Mouse (Mus musculus) A20 (cell line): ENCODE results near the gene Sox5.

Experiments
- DNase-seq: peaks from one replicate; pipeline ENCODE4 v3.0.0-alpha.2; 2011; ENCODE audit warnings: low read depth, low spot score

The Sox5 gene

DNA sequence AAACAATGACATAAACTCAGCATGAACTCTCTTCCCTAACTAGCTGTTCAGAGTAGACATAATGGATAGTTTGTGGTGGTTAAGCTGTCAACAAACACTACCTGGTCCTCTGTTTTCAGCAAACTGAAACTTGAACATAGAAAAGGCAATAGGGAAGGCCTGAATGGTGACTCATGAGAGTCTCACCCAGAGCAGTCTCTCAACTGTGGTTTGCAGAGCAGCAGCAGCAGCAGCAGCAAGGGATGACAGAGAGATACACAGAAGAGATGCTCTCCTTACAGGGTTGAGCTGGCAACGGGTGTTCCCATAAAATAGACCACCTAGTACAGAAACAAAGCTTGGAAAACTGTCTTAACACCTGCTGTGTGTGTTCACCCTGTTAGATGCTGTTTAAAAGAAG, 661.8 kb downstream of the Sox5 start:
- DNase-seq, result no peak

DNA sequence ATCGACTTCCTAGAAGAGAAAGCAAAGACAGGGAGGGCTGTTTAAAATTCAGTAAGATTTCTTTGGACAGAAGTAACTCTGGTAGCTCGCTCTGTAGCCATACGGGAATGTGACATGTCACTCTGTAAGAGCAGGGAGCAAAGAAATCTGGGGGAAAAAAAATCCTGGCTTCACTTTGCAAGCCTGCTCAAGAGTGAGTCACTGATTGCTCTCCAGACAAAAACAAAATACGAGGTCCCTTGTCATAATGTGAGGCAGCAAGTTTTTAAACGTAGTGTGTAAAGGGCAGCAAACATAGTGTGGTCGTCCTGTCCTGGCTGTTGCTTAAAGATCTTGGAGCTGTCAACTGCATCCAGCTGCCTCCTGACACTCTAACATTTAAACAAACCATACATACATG, 665.1 kb downstream of the Sox5 start:
- DNase-seq, result no peak

DNA sequence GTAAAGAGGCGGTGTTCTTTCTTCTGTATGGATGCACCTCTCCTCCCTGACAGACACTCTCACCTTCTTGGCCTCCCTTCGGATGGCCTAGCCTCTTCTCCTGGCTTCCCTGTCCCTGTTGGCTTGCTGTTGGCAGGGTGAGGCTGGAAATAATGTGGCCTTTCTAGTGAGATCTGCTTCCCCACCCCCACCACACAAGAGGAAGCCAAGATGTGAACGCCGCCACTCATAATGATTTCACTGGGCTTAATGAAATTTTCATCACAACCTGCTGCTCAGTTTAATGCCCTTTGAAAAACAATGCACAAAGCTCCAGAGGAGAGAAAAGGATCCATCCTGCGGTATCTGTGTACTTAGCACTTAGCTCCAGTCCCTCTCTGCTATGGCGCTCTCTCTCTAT, 670.2 kb downstream of the Sox5 start:
- no peak for DNase-seq

DNA sequence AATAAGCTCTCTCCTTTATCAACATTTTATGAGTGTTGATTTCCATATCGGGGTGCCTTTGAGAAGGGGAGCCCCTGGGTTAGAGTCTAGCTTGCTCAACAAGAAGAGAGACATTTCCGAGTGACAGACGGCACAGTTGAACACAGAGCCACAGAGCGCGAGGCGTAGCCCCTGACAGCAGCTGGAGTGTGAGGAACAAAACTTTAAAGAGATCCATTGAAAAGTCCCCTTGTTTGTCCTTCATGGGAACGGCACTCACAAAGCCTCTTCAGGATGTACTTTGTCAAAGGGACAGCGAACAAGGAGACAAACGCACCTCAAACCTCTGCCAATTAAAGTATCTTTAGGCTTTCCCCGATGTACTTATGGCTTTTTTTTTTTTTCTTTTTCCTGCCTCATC, 674.9 kb downstream of the Sox5 start:
- no peak for DNase-seq

DNA sequence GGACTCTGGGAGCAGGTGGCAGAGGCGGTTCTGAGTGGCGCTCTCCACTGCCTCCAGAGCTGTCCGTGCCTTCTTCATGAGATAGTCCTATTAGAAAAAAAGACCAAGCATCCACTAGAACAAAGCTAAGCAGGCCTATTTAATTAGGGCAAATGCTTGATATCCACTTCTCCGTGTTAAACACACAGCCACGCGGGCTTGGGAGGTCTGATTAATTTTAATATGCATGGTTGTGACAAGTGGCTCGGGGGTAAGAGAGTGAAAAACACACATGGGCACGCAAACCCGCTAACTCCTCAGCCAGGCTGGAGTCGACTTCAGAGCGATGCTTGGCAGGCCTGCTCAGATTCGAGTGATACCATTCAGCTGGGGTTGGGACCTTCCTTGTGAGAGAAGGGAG, 676.1 kb downstream of the Sox5 start:
- DNase-seq, result no peak

DNA sequence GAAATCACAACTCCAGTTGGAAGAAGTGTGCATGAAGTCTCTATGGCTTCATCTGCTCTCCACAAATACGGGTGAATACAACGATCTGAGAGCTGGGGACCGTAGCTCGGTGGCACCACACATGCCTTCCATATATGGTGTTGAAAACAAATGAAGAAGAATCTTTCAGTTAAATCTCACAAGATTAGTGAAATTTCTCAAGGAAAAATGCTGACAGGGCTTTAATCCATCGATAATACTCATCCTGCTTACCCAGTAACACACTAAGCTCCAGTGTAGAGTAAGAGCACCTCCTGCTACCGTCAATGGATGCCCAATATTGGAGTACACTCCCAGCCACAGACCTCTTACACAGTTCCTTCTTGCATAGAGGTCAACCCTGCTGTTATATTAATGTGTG, 678.2 kb downstream of the Sox5 start:
- no peak for DNase-seq

DNA sequence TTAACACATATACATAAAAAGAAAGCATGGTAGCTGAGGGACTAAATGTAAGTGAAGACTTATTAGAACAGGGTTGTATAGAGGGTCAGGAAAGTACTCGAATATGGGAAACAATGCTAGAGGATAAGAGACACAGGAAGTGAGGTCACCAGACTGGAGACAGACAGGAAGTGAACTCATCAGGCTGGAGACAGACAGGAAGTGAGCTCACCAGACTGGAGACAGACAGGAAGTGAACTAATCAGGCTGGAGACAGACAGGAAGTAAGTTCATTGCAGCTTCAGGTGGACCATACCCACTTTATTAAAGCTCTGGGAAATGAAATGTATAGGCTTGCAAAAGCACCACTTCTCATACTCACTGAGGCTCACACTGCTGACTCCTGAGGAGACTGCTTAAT, 680.9 kb downstream of the Sox5 start:
- DNase-seq, result no peak

DNA sequence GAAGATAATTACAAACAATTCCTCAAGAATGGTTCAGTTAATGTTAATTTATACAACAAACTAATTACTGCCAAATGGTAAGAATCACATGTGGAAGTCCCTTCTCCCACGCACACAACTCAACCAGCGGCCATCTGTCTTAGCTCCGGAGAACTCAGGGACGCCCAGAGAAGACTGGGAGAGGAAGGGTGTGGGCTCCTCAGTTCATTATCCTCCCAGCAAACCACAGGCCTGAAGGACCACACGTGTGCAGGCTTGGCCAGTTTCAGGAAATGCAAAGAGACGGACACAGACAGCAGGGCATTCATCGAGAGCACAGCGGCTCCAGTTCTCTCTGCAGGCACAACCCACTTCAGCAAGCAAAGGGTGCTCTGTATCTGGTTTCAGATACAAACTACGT, 683.7 kb downstream of the Sox5 start:
- DNase-seq, result no peak

DNA sequence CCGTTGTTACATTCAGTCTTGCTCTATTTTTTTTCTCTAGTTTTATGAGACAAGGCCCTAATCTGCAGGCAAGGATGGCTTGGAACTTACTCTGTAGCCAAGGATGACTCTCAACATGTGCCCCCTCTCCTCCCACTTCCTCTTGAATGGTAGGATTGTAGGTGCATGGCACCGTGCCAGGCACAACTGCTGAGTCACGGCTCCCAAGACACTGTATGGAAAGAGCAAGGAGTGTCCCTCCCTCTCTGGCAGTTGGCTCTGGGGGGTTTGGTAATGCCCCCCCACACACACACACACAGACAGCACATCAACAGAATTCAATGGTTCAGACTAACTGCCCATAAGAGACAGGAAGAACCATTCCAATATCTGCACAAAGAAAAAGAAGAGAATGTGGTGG, 693.5 kb downstream of the Sox5 start:
- no peak for DNase-seq

DNA sequence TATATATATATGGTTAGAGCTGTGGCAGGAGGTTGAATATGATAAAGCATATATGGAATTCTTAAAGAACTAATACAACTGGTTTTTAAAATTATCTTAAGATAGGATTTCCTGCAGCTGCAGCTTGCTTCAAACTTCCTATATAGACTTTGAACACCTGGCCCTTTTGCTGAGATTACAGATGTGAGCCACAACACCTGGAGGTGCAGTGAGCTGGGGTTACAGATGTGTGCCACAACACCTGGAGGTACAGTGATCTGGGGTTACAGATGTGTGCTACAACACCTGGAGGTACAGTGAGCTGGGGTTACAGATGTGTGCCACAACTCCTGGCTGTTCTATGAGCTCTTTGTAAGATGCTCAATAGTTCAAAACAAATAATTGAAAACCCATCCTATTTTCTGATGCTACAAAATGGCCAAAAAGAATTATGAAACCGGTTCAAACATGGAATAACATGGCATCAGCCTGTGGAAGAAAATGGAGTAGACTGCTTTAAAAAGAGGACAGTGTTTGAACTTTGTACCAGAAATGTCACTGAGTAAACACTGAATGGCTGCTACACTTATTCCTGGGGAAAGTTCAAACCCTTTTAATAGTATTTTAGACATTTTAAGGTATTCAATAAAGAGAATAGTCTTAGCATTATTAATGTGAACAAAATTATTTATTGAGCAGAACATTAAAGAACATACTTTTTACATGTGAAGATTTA, 695.5 kb downstream of the Sox5 start:
- no peak for DNase-seq

DNA sequence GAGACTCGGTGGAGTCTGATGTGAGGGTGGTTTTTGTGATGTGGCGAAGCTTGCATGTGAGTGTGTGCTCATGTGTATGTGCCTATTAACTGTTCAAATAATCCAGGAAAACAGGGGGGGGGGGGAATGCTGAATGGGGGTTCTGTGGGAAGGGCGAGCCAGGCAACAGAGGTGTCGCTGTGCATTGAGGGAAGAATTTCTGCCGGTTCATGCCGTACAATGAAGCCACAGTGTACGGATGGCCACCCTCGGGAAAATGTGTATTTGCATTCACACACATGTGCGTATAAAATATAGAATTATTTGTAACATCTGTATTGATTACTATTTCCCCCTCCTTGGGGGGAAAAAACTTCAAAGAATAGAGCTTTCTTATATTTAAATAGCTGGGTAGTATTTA, 699.5 kb downstream of the Sox5 start:
- DNase-seq, result no peak

DNA sequence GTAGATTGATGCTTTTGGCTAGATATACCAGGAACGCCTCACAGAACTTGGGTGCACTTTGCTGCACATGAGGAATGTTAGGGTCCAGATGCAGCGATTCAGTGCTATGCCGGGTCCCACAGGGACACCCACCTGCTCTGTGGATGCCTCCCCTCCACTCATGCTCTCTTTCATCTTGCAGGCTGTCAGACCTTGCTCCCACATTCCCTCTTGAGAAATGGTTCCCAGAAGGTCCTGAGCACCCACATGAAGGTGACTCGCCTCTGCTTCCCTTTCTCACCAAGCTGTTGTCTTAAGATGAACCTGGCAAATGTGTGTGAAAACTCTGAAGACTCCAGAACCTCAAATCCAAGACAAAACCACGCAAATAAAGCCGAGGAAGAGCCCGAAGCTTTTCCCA, 704.0 kb downstream of the Sox5 start:
- no peak for DNase-seq

DNA sequence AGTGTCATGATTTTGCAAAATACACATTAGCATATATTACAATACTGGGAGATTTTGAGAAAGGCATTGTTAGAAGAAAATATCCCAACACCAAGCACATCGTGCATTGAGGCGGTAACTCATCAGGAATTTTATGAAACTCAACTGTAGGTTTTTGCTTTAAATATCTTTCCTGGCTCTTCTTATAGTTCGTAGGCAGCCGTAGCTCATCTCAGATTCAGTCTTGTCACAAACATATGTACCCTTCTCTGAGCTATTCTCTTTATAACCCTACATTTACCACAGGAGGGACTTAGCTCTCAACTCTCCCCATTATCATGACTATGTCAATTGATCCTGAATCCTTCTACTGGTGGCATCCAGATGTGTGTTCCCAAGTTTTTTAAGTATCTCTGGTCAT, 705.4 kb downstream of the Sox5 start:
- no peak for DNase-seq

DNA sequence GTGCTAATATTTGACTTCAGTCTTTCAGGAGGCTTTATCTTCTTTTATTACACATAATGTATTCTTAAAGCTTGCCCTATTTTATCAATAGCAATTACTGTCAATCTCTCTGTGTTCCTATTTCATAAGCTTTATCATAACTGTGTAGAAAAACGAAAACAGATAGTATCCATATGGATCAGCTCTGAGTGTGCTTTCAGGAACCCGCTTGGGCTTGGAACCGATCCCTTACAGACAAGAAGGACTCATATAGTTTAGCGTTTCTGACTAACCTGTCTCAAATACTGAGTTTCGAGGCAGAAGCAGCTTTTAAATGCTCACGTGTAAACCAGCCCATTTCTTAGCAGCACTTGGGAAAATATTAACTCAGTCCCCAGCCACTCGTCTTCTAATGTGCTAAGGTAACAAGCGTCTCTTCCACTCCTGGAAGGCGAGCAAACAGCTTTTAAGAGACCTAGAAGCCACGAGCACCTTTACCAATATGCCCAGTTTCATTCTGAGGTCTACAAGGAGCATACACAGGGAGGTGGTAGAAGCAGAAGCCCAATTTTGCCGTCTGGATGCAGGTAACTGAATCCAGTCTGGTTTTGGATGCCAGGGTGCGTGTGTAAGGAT, 706.3 kb downstream of the Sox5 start:
- no peak for DNase-seq

DNA sequence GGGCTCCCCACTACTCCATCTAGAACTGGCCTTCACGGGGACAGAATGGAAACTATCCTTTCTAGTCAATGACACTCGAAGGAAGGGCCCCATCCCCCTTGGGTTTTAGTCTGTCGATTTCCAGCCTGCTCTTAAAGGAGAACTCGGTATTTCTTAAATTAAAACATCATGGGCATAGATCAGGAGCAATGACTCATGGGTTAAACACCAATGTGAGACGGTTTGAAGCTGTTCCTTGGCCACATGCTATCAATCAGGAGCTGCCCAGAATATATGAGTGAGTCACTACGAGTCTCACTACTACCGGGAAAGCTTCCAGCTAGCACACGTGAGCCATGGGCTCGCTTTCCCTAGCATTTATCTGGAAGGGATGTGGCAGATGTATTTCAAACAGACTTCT, 707.0 kb downstream of the Sox5 start:
- DNase-seq, result no peak

DNA sequence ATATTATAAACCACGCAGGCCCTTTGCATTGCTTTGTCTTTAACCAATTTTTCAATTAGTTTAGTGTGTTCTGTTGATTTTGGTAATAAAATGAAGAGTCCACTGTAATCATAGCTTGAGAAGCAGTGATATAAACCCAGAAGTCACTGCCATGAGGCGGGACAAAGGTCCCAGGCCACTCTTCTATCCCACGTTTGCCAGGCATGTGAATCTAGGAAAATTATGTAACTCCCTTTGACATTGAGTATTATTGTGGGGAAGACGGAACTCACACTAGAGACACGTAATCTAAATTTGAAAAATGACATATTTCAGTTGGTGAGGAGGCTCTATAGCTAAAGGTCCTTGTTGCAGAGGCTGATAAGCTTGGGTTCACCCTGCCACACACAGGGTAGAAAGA, 711.3 kb downstream of the Sox5 start:
- no peak for DNase-seq

DNA sequence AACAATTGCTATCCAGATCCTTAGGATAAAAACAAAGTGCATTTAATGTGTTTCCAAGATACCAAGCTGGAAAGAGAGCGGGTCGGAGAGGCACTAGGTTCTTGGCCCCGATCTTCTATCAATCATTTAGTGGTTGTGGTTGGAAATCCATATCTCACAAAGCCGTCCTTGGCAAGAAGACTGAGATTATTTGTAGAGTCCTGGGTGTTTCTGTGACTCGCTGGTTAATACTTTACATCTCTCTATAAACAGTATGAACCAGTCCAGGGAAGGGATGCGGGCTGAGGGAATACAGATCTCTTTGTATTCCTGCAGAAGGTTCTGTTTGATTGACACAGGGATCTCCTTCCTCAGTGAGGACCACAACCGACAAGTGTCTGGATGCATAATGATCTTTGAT, 714.3 kb downstream of the Sox5 start:
- no peak for DNase-seq

DNA sequence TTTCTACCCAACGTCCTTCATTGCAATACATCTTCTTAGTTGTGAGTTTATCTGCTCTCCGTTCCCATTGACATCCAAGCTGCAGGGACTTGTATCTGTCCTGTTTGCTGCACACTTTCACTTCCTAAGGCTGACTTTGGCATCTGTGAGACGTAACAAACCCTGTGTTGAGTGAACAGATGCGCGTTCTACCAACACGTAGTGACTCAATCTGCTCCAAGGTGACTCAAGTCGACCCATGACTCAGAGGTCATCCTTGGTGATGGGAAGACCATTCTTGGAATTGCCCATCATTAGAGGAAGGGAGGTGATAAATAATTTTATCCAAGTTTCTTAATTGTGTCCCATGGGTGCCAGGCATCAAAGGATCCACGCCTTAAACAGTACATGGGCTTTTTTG, 719.3 kb downstream of the Sox5 start:
- no peak for DNase-seq

DNA sequence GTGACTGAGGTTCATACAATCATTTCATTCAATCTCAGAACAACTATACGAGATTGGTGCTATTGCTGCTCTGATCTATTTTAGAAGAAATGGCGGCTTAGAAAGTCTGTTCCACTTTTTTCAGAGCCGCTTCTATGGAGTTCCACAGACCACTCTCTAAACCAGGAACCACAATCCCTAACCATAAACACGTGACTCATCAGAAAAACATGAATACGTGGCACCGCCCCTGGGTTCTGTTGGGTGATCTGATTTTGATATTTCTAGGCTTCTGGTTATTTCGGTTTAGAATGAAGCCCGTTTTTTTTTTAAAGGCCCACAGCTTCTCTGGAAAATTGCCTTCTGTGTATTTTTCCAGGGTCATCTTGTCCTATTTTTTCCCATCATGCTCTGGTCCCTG, 720.0 kb downstream of the Sox5 start:
- DNase-seq, result no peak

DNA sequence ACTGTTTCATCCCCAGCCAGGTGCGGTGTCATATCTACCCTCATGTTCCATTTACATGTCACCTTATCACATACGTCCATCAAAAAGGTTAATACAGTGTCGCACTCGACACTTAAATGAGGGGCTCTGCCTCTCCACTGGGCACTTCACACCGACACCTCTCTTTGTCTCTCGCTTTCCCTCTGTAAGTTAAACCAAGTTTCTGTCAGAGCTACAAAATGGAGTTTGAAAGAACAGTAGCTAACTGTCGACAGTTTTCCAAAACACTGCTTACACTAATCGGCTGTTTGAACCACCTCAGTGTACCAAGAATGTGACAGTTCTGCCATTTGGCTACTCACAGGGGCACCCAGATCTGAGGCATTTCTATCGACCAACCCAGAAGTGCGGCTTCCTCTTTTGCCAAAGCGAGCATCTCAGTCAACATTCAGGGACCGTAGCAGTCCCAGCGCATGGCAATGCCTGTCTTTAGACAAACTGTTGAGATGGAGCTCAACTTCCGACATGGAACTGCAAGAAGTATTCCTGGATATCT, 724.6 kb downstream of the Sox5 start:
- DNase-seq, result no peak

DNA sequence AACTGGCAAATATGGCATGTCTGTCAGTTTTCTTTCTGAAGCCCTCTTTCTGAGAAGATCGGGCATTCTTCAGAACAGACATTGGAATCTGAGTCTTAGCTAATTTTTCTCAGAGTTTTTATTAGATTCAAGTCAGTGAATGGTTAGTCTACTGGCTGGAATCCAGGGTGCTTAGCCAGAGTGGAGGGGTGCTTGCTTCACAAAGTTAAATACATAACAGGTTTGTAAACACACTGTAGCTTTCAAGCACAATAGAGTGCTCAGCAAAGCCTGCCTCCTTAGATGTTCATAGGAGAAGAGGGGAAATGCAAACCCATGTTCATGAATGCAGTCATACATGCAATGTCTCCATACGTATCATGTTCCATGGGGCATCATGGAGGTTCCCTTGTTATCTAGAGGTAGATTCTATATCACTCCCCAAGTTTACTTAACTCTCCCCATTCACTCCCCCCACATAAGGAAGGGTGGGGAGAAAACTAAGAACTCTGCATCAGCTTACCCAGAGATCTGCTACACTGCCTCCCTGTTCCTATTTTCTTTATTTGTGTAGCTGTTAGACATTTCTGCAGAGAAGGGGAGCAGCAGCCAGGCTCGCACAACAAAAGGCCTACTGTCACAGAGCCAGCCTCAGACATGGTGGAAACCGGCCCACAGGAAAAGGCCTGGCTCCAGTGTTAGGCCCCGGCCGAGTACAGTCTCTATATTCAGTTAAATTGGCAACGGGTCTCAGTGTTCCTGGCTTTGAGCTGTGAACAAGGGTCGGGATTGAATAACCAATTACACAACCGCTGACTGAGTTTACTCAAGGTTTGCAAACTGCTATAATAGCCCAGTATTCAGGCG, 725.3 kb downstream of the Sox5 start:
- DNase-seq, result no peak

DNA sequence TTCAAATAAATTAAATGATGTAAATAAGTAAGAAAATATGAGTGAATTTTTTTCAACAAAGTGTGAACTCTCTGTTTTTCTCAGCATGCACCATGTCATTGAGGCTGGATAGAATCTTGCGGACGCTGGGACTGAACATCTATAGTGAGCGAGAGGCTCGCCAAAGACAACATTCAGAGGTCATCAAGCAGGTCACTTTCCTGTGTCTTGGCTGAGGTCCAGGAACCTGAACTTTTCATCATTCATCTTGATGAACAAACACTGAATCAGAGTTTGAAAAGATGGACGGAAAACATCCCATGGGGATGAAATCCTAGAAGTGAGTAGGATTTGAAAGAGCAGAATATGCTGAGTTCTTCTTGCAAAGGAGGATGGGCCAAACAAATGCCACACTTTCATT, 729.3 kb downstream of the Sox5 start:
- DNase-seq, result no peak

DNA sequence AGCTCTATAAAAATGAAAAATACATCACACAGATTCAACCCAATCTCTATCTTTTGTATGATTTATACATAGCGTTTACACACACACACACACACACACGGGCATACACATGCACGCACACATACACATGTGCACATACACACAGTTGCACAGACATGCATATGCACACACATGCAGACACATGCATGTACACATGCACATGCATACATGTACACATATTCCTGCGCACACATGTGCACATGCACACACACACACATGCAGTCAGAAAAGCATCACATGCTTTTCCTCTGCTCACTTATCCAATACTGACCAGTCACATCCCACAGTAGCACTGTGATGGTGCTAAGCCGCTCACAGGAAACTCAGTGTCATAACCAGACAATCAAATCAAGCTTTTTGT, 730.5 kb downstream of the Sox5 start:
- no peak for DNase-seq
